Mouse (Mus musculus): ENCODE data around the gene P3h1. TPM values are rescaled to one million over a fixed set of nuclear protein-coding genes. Genes with fewer than 3 reads are reported as not detected.

P3h1 gene
- polyA plus RNA-seq, 1 experiment from 2014 or later = 38.4 TPM

DNA sequence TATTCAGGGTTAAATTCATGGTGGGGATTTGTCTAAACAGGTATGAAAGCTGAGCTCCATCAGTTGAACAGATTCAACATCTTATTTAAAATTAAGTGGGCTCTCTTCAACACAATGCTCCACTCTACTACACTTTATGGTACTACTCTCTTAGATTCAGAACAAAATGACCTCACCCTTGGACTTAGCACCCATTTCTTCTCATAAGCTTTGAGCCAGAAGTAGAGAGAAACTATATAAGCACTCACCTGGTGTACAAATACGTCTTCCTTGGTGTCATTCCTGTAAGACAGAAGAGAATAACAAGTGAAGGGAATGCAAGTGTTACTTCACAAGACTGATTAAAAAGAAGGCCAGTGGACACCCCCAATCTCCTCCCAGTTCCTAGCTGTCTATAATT is 52.1 kb downstream of the P3h1 start:
- no peak for ATAC-seq (ENCODE audit: borderline replicate concordance, extremely low read depth, low FRiP score, low TSS enrichment)
- Histone ChIP-seq H3K9me3 (no peaks in the 10 kb centered on the region), H3K27me3 (no peaks in the 10 kb centered on the region), H3K36me3 (peaks cover 58% of the 10 kb centered on the region), H3K4me1 (peaks cover 10% of the 10 kb centered on the region; the same call in 1 of the 2 replicates), H3K9ac (no peak overlapping the region), H3K27ac (no peak overlapping the region), H3K4me3 (no peak overlapping the region), H3K4me2 (no peak overlapping the region)
- 73% methylated on average over 1 of the region's 1 CpGs for WGBS

GRCm38 (mm10) chr4:119285336-119285735 is 52.6 kb downstream of the P3h1 start:
- no peaks in the 10 kb centered on the region for H3K27me3 ChIP-seq
- H3K4me1 ChIP-seq = peaks cover 10% of the 10 kb centered on the region; the same call in 1 of the 2 replicates
- no peaks in the 10 kb centered on the region for H3K9me3 ChIP-seq
- ATAC-seq (ENCODE audit: borderline replicate concordance, extremely low read depth, low FRiP score, low TSS enrichment) = no peak
- 55% methylated on average over 2 of the region's 2 CpGs for WGBS
- no peak overlapping the region for H3K4me2 ChIP-seq
- H3K9ac ChIP-seq = no peak overlapping the region
- H3K36me3 ChIP-seq = peaks cover 54% of the 10 kb centered on the region
- H3K4me3 ChIP-seq = no peak overlapping the region
- H3K27ac ChIP-seq = no peak overlapping the region

DNA sequence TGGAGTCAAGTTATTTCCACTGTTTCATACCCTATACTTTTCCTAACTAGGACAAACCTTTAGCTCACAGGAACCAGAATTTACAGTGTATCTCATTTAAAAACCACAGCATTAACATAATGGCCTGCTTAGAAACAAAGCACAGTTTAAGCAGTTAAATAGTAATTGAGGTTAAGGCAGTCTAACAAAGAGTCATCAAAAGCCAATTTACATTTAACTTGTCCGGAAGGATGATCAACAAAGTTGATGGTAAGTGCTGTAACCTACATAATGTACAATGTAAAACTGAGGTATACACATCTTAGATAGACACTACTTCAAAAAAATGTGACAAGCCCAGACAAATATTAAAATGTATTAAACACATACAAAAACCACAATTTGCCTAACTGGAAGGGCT is 59.2 kb downstream of the P3h1 start:
- Histone ChIP-seq H3K4me1 (peaks cover 27% of the 10 kb centered on the region), H3K9me3 (no peaks in the 10 kb centered on the region), H3K36me3 (peaks cover 13% of the 10 kb centered on the region; the same call in 1 of the 2 replicates), H3K27ac (no peak overlapping the region), H3K4me3 (peak overlapping the region; percentile 93), H3K9ac (peak overlapping the region; percentile 85; the same call in 1 of the 2 replicates), H3K4me2 (peak overlapping the region; percentile 70), H3K27me3 (no peaks in the 10 kb centered on the region)
- no peak for ATAC-seq (ENCODE audit: borderline replicate concordance, extremely low read depth, low FRiP score, low TSS enrichment)
- 69% methylated on average over 1 of the region's 1 CpGs for WGBS

- Histone ChIP-seq H3K36me3 (peaks cover 13% of the 10 kb centered on the region; the same call in 1 of the 2 replicates), H3K27ac (no peak overlapping the region)
- whole genome bisulfite sequencing = under 1% methylated on average over 24 of the region's 24 CpGs
Measured at GRCm38 (mm10) chr4:119292771-119293573, 60.3 kb downstream of the P3h1 start.

DNA sequence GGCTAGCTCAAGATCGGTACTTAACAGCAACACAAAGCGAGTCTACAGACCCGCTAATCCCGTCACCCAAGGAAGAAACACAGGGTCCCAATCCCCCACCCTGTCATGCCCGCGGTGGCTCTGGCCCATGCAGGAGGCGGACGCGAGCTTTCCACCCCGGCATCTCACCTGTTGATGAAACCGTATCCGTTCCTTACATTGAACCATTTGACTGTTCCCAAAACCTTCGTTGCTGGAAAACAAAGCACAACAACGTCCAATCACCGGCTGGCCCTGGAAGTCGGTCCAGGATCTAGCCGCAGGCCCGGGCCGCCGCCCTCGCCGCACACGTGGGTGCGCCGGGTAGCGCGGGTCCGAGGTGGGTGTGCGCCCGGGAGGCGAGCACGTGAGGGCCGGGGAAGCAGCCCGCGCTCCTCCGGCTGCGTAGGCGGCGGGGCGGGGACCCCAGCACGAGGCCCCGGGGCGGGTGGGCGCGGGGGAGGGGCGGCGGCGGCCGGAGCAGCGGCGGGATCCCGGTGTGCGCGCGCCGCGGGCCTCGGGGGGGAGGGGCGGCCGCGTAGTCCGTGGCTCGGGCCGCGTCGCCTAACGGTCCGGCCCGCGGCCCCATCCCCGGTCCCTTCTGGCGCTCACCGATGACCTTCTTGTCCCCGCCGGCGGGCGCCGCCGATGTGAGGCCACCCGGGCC is 61.0 kb downstream of the P3h1 start:
- Histone ChIP-seq H3K9me3 (no peaks in the 10 kb centered on the region), H3K4me2 (peak overlapping the region; percentile 70), H3K4me3 (peak overlapping the region; percentile 93), H3K36me3 (peaks cover 8% of the 10 kb centered on the region; the same call in 1 of the 2 replicates), H3K9ac (peak overlapping the region; percentile 85), H3K27me3 (no peaks in the 10 kb centered on the region), H3K27ac (peak overlapping the region; percentile 87), H3K4me1 (peaks cover 20% of the 10 kb centered on the region)
- 1% methylated on average over 48 of the region's 80 CpGs for WGBS
- ATAC-seq (ENCODE audit: borderline replicate concordance, extremely low read depth, low FRiP score, low TSS enrichment) = peak; percentile 36

More at GRCm38 (mm10) chr4:119292771-119293573, 60.3 kb downstream of the P3h1 start:
- ATAC-seq (ENCODE audit: borderline replicate concordance, extremely low read depth, low FRiP score, low TSS enrichment) = no peak
- H3K4me2 ChIP-seq = peak overlapping the region; percentile 70
- peak overlapping the region; percentile 85 for H3K9ac ChIP-seq
- no peaks in the 10 kb centered on the region for H3K27me3 ChIP-seq
- no peaks in the 10 kb centered on the region for H3K9me3 ChIP-seq
- peak overlapping the region; percentile 93 for H3K4me3 ChIP-seq
- H3K4me1 ChIP-seq = peaks cover 21% of the 10 kb centered on the region

DNA sequence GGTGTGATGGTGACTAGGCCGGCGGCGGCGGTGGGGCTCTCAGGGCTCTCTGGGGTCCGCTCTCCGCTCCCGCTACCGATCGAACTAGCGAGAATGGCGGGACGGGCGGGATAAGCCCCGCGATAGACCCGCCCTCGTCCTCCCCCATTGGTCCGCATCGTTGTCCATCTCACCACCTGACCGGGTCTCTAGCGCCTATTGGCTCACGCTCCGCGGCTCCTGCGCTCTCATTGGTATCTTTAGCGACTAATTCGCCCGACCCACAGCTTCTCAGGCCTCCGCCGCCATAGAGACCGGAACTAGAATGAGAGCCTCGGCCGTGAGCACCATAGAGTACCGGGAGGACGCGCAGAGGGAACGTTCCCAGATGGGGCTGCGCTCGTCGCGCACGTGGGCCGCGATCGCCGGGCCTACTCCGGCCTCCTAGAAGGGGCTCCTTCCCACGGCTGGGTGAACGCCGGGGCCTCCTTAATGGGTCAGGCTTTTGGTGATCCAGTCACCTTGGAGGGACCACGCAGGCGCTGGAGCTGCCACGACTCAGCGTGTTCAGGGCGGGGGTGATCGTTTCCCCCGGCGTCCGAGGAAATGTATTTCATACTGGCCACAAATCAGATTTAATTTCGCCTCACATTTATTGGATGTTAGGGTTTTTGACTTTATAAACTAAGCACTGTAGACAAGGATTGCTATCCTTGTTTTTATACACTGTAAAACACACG is 61.9 kb downstream of the P3h1 start, which contains the start of gene Ybx1:
Gene Ybx1, minus strand, starts transcription at position 190 of the 719 bp plus-strand sequence.
- Histone ChIP-seq H3K27ac (peak within 1 kb of the TSS; percentile 94), H3K9ac (peak within 1 kb of the TSS; percentile 85), H3K4me1 (peaks cover 20% of the 10 kb centered on the region), H3K9me3 (no peaks in the 10 kb centered on the region), H3K4me2 (peak within 1 kb of the TSS; percentile 73), H3K4me3 (peak within 1 kb of the TSS; percentile 93), H3K27me3 (no peaks in the 10 kb centered on the region), H3K36me3 (peaks cover 8% of the 10 kb centered on the region; the same call in 1 of the 2 replicates)
- WGBS = under 1% methylated on average over 60 of the region's 61 CpGs
- peak; percentile 99 for ATAC-seq (ENCODE audit: borderline replicate concordance, extremely low read depth, low FRiP score, low TSS enrichment)

GRCm38 (mm10) chr4:119295134-119295453 is 62.4 kb downstream of the P3h1 start:
- Histone ChIP-seq H3K4me3 (peak overlapping the region; percentile 93), H3K36me3 (peaks cover 8% of the 10 kb centered on the region; the same call in 1 of the 2 replicates), H3K27me3 (no peaks in the 10 kb centered on the region), H3K4me2 (peak overlapping the region; percentile 73), H3K9me3 (no peaks in the 10 kb centered on the region), H3K9ac (peak overlapping the region; percentile 82), H3K4me1 (peaks cover 20% of the 10 kb centered on the region), H3K27ac (peak overlapping the region; percentile 94)
- 6% methylated on average over 6 of the region's 6 CpGs for WGBS
- no peak for ATAC-seq (ENCODE audit: borderline replicate concordance, extremely low read depth, low FRiP score, low TSS enrichment)

DNA sequence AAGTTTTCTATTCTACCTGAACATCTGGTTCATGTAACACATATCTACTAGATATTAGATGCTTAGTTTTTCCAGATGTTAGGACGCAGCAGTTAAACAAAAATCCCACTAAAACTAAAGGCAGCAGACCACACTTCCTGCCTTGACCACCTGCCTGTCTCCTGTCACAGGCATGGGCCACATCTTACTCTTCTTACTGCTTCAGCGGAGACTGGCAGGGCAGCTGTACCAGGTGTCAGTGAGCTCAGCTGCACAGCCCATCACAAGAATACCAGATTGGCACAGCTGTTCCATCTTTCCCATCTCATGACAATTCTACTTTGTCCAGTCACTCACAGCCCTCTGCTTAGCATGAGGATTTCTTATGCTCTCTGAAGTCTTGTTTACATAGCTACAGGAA is 64.6 kb downstream of the P3h1 start:
- Histone ChIP-seq H3K4me2 (no peak overlapping the region), H3K9me3 (no peaks in the 10 kb centered on the region), H3K4me3 (no peak overlapping the region), H3K9ac (no peak overlapping the region), H3K27ac (no peak overlapping the region), H3K4me1 (peaks cover 8% of the 10 kb centered on the region), H3K27me3 (no peaks in the 10 kb centered on the region), H3K36me3 (no peaks in the 10 kb centered on the region)
- no peak for ATAC-seq (ENCODE audit: borderline replicate concordance, extremely low read depth, low FRiP score, low TSS enrichment)
- WGBS = 75% methylated on average over 2 of the region's 2 CpGs

Other genes with a start within 250 kb of the P3h1 start
- gene Slc2a1, start 124.2 kb upstream of the P3h1 start, polyA plus RNA-seq (2015; fragmentation: Nextera tagmentation; extraction: Ambion mirVana) = 83.6 and 87.2 TPM in 2 replicates
- gene Zfp691, start 58.7 kb upstream of the P3h1 start, polyA plus RNA-seq (2015; fragmentation: Nextera tagmentation; extraction: Ambion mirVana) = 7.3 and 7.8 TPM in 2 replicates
- gene Ermap, start 42.9 kb upstream of the P3h1 start, polyA plus RNA-seq (2015; fragmentation: Nextera tagmentation; extraction: Ambion mirVana) = 1.5 and 2.2 TPM in 2 replicates
- 112 and 125 TPM in 2 replicates for gene Svbp, start 37.6 kb upstream of the P3h1 start, polyA plus RNA-seq (2015; fragmentation: Nextera tagmentation; extraction: Ambion mirVana)
- not detected in 2 replicates for gene Tmem269, start 14.7 kb upstream of the P3h1 start, polyA plus RNA-seq (2015; fragmentation: Nextera tagmentation; extraction: Ambion mirVana)
- gene AU022252, start 203 bp upstream of the P3h1 start, polyA plus RNA-seq (2015; fragmentation: Nextera tagmentation; extraction: Ambion mirVana) = 34.4 and 40.8 TPM in 2 replicates
- not detected in 2 replicates for gene Cldn19, start 22.5 kb downstream of the P3h1 start, polyA plus RNA-seq (2015; fragmentation: Nextera tagmentation; extraction: Ambion mirVana)
- gene Ybx1, start 61.7 kb downstream of the P3h1 start, polyA plus RNA-seq (2015; fragmentation: Nextera tagmentation; extraction: Ambion mirVana) = 635 and 678 TPM in 2 replicates
- 102 and 115 TPM in 2 replicates for gene Ppih, start 87.6 kb downstream of the P3h1 start, polyA plus RNA-seq (2015; fragmentation: Nextera tagmentation; extraction: Ambion mirVana)
- gene Ccdc30, start 182.6 kb downstream of the P3h1 start, polyA plus RNA-seq (2015; fragmentation: Nextera tagmentation; extraction: Ambion mirVana) = 5.2 and 5.6 TPM in 2 replicates
- gene Ppcs, start 189.5 kb downstream of the P3h1 start, polyA plus RNA-seq (2015; fragmentation: Nextera tagmentation; extraction: Ambion mirVana) = 35.1 and 36.2 TPM in 2 replicates
- 0.59 and 0.68 TPM in 2 replicates for gene Zmynd12, start 189.9 kb downstream of the P3h1 start, polyA plus RNA-seq (2015; fragmentation: Nextera tagmentation; extraction: Ambion mirVana)